Mouse (Mus musculus): Measurements from ENCODE around the gene Snrnp200. TPM values are rescaled to one million over a fixed set of nuclear protein-coding genes. Genes with fewer than 3 reads are reported as not detected.
"Not testable (repeated sequence)": the region's sequence is repeated elsewhere in the genome, so short reads cannot be mapped to it uniquely, and the experiment has no call there.

Gene Snrnp200
- total RNA-seq, 2 experiments from 2014 or later, result 25.7 to 55.2 TPM

- ATAC-seq (replicated peaks; ENCODE audit: low FRiP score, poor library complexity, severe bottlenecking), result no peak
Measured at GRCm38 (mm10) chr2:127251880-127252527, 43.8 kb downstream of the Snrnp200 start.

- no peak for ATAC-seq (replicated peaks; ENCODE audit: low FRiP score, poor library complexity, severe bottlenecking)
Measured at GRCm38 (mm10) chr2:127252787-127253186, 44.6 kb downstream of the Snrnp200 start.

- ATAC-seq (replicated peaks; ENCODE audit: low FRiP score, poor library complexity, severe bottlenecking), result no peak
Measured at GRCm38 (mm10) chr2:127254604-127255134, 46.5 kb downstream of the Snrnp200 start.

GRCm38 (mm10) chr2:127255294-127255693 is 47.1 kb downstream of the Snrnp200 start:
- ATAC-seq (replicated peaks; ENCODE audit: low FRiP score, poor library complexity, severe bottlenecking), result no peak

- no peak for ATAC-seq (replicated peaks; ENCODE audit: low FRiP score, poor library complexity, severe bottlenecking)
Measured at GRCm38 (mm10) chr2:127259340-127259739, 51.2 kb downstream of the Snrnp200 start.

- no peak for ATAC-seq (replicated peaks; ENCODE audit: low FRiP score, poor library complexity, severe bottlenecking)
Measured at GRCm38 (mm10) chr2:127262480-127262879, 54.3 kb downstream of the Snrnp200 start.

GRCm38 (mm10) chr2:127267854-127268253 is 59.7 kb downstream of the Snrnp200 start:
- no peak for ATAC-seq (replicated peaks; ENCODE audit: low FRiP score, poor library complexity, severe bottlenecking)

GRCm38 (mm10) chr2:127269491-127270299 is 61.5 kb downstream of the Snrnp200 start, which contains the start of gene Stard7:
TSS of gene Stard7 (plus strand) at chr2:127270218.
- ATAC-seq (replicated peaks; ENCODE audit: low FRiP score, poor library complexity, severe bottlenecking), result peak; percentile 95

- peak; percentile 86 for ATAC-seq (replicated peaks; ENCODE audit: low FRiP score, poor library complexity, severe bottlenecking)
Measured at GRCm38 (mm10) chr2:127270300-127271041, 62.3 kb downstream of the Snrnp200 start.

- no peak for ATAC-seq (replicated peaks; ENCODE audit: low FRiP score, poor library complexity, severe bottlenecking)
Measured at GRCm38 (mm10) chr2:127271042-127271515, 62.9 kb downstream of the Snrnp200 start.

- not testable (repeated sequence) for ATAC-seq (replicated peaks; ENCODE audit: low FRiP score, poor library complexity, severe bottlenecking)
Measured at GRCm38 (mm10) chr2:127272049-127272448, 63.9 kb downstream of the Snrnp200 start.

GRCm38 (mm10) chr2:127272806-127273205 is 64.6 kb downstream of the Snrnp200 start:
- ATAC-seq (replicated peaks; ENCODE audit: low FRiP score, poor library complexity, severe bottlenecking), result no peak

GRCm38 (mm10) chr2:127274590-127274989 is 66.4 kb downstream of the Snrnp200 start:
- no peak for ATAC-seq (replicated peaks; ENCODE audit: low FRiP score, poor library complexity, severe bottlenecking)

GRCm38 (mm10) chr2:127275551-127276320 is 67.5 kb downstream of the Snrnp200 start:
- no peak for ATAC-seq (replicated peaks; ENCODE audit: low FRiP score, poor library complexity, severe bottlenecking)

- ATAC-seq (replicated peaks; ENCODE audit: low FRiP score, poor library complexity, severe bottlenecking), result no peak
Measured at GRCm38 (mm10) chr2:127278162-127278561, 70.0 kb downstream of the Snrnp200 start.

Data from erythroblast, adult 5-6 weeks (primary cell).